Mouse (Mus musculus): ENCODE results near the gene Tmem256.

Gene Tmem256

GRCm38 (mm10) chr11:69837952-69838713 is at the start of gene Tmem256:
Gene Tmem256, plus strand, starts transcription at chr11:69838514.
- peak; percentile 100 for DNase-seq (ENCODE audit: low read depth, low spot score)

DNA sequence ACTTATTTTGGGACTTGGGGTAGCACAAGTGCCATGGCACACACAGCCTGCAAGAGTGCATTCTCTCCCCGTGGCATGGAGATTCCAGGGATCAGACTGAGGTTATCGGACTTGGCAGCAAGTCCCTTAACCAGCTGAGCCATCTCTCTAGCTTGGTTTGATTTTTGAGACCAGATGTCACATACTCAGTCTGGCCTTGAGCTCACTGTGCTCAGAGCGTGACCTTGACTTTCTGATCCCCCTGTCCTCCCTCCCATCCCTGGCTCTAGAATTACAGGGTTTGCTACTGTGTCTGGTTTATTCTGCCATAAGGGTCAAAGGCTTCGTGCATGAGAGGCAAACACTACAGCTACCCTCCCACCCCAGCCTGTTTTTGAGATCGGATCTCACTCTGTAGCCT is 48.9 kb upstream of the Tmem256 start:
- no peak for DNase-seq (ENCODE audit: low read depth, low spot score)

DNA sequence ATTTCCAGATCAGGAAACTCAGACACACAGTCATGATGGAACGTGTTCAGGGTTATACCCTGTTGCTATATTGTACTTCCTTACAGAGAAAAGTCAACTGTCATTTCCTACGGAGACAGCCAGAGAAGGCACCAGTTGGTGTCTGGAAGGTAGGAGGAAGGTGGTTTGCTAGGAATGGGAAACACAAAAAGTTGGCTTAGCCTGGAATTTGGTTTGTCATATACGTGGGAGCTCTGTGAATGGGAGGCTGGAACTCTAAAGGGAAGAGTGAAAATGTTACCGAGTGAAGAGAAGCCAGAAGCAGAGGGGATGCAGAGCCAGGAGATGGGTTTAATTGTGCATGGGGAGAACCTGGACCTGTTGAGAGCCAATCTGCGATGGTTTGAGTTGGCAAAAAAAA is 46.9 kb upstream of the Tmem256 start:
- no peak for DNase-seq (ENCODE audit: low read depth, low spot score)

GRCm38 (mm10) chr11:69793429-69793828 is 44.9 kb upstream of the Tmem256 start:
- DNase-seq (ENCODE audit: low read depth, low spot score): no peak

GRCm38 (mm10) chr11:69795168-69795982 is 42.9 kb upstream of the Tmem256 start, which contains the start of gene Chrnb1:
Gene Chrnb1, minus strand, starts transcription at chr11:69795943.
- DNase-seq (ENCODE audit: low read depth, low spot score): peak; percentile 94

- no peak for DNase-seq (ENCODE audit: low read depth, low spot score)
These were observed 42.3 kb upstream of the Tmem256 start for GRCm38 (mm10) chr11:69795983-69796435.

GRCm38 (mm10) chr11:69797924-69798323 is 40.4 kb upstream of the Tmem256 start:
- DNase-seq (ENCODE audit: low read depth, low spot score): no peak

GRCm38 (mm10) chr11:69799394-69800137 is 38.7 kb upstream of the Tmem256 start:
- no peak for DNase-seq (ENCODE audit: low read depth, low spot score)

GRCm38 (mm10) chr11:69800138-69800391 is 38.2 kb upstream of the Tmem256 start:
- no peak for DNase-seq (ENCODE audit: low read depth, low spot score)

GRCm38 (mm10) chr11:69800392-69801197 is 37.7 kb upstream of the Tmem256 start:
- no peak for DNase-seq (ENCODE audit: low read depth, low spot score)

GRCm38 (mm10) chr11:69801379-69801977 is 36.8 kb upstream of the Tmem256 start, which contains the start of gene Fgf11:
Gene Fgf11, minus strand, starts transcription at chr11:69801857.
- no peak for DNase-seq (ENCODE audit: low read depth, low spot score)

GRCm38 (mm10) chr11:69802648-69803105 is 35.6 kb upstream of the Tmem256 start:
- no peak for DNase-seq (ENCODE audit: low read depth, low spot score)

DNA sequence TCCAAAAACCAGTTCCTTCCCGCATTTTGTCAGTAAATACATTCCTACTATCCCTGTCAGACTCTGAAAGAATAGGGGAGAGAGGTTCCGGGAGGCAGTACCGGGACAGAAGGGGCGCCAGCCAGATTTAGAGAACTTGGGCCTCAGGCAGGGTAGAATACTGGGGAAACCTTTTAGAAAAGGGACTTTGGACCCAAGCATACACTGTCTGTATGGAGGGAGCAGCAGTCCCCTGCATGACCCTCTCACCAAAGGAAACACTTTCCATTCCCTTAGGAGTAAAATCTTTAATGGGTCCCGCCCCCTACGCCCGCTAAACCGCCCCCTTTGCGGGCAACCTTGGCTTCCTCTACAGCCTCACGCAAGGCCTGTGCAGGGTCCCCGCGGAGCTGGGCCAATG is 35.0 kb upstream of the Tmem256 start:
- no peak for DNase-seq (ENCODE audit: low read depth, low spot score)

- DNase-seq (ENCODE audit: low read depth, low spot score): no peak
These were observed 34.3 kb upstream of the Tmem256 start for GRCm38 (mm10) chr11:69803786-69804651.

- no peak for DNase-seq (ENCODE audit: low read depth, low spot score)
These were observed 33.7 kb upstream of the Tmem256 start for GRCm38 (mm10) chr11:69804652-69804940.

- DNase-seq (ENCODE audit: low read depth, low spot score): no peak
These were observed 33.1 kb upstream of the Tmem256 start, which contains the start of gene Tmem102 for GRCm38 (mm10) chr11:69804972-69805909. Gene Tmem102, minus strand, starts transcription at chr11:69805624.

GRCm38 (mm10) chr11:69806378-69806777 is 31.9 kb upstream of the Tmem256 start:
- no peak for DNase-seq (ENCODE audit: low read depth, low spot score)

DNA sequence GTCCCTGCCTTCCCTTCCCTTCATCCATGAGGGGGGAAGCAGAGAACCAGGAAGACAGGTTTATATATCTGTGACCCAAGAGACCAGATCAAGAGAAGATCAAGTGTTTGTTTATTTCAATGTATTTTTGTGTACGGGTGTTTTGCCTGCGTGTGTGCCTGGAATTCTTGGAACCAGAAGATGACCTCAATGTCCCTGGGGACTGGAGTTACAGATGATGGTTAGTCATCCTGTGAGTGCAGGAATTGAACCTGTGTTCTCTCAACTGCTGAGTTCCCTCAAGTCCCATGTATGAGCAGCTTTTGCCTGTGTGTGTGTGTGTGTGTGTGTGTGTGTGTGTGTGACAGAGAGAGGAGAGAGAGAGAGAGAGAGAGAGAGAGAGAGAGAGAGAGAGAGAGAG is 30.7 kb upstream of the Tmem256 start:
- DNase-seq (ENCODE audit: low read depth, low spot score): no peak

GRCm38 (mm10) chr11:69810280-69810679 is 28.0 kb upstream of the Tmem256 start:
- DNase-seq (ENCODE audit: low read depth, low spot score): no peak
